ENCODE assay signal across 9 mouse cellular contexts in genomic region chr15:84803685-84804084, GRCm38 (mm10). TPM values are rescaled to one million over a fixed set of nuclear protein-coding genes. Genes with fewer than 3 reads are reported as not detected.
A peak's percentile ranks its signal among the peaks of the same experiment; 100 is the strongest.
DNase-seq lines count a peak whose midpoint lies in the region; TF ChIP-seq lines count a peak whose summit lies in the region.
"Had no signal": no experiment of that assay in that cellular context is flagged by ENCODE, and none has a peak within 500 bp of the region (broad histone marks: within the 10 kb centered on the region; RNA-seq: fewer than 3 reads in every experiment).

No protein-coding gene starts in this region.

- H3K4me3 ChIP-seq in testis, adult 2 months (ENCODE audit: control insufficient read depth, low read depth, low read length): no peak overlapping the region
- H3K4me3 ChIP-seq: heart, embryonic 15.5 days had no signal

- no peaks in the 10 kb centered on the region for H3K36me3 ChIP-seq in testis, adult 2 months (ENCODE audit: control insufficient read depth, insufficient read depth, low read length)
- H3K36me3 ChIP-seq: heart, embryonic 15.5 days had no signal

- peak; percentile 45 to 83 for DNase-seq in heart, adult 18-20 months
- no peak for DNase-seq in heart, postnatal 25 days (ENCODE audit: low spot score)
- peak; percentile 62 for DNase-seq in CD4-positive, CD25-positive, alpha-beta regulatory T cell, adult 2 months (ENCODE audit: low read depth, low spot score)
- peak; percentile 83 for DNase-seq in brain, adult 2 months (ENCODE audit: low read depth, low spot score)
- DNase-seq in frontal cortex, postnatal 25 days (ENCODE audit: low spot score in 2 of 2): peak; percentile 48 to 54
- peak; percentile 24 for DNase-seq in layer of hippocampus, adult 9-10 months (ENCODE audit: low spot score)
- peak; percentile 35 to 58 for DNase-seq in lung, postnatal 4 days

- H3K27ac ChIP-seq in testis, adult 2 months (ENCODE audit: control insufficient read depth, insufficient read depth, low read depth, low read length): no peak overlapping the region
- H3K27ac ChIP-seq: heart, embryonic 15.5 days had no signal

- no peak for TF ChIP-seq POLR2A in testis, adult 2 months (IDR thresholded peaks at IDR 0.05; ENCODE audit: control insufficient read depth, low read depth, low read length)

- intact Hi-C loops in heart, postnatal 25 days (cut with DNase I): loop anchor here (1.0 kb wide), 1 partner anchor 88 kb away; no protein-coding TSS in a partner anchor

- no peaks in the 10 kb centered on the region for H3K4me1 ChIP-seq in testis, adult 2 months (ENCODE audit: control insufficient read depth, insufficient read depth, low read length)
- H3K4me1 ChIP-seq: heart, embryonic 15.5 days had no signal

- TF ChIP-seq CTCF in testis, adult 2 months (IDR thresholded peaks at IDR 0.05; ENCODE audit: control insufficient read depth, insufficient read depth, insufficient replicate concordance, low read depth, low read length): peak; percentile 72; the same call in 1 of the 2 replicates

- no peaks in the 10 kb centered on the region for H3K27me3 ChIP-seq in testis, adult 2 months (ENCODE audit: control insufficient read depth, insufficient read depth, low read length)
- H3K27me3 ChIP-seq: heart, embryonic 15.5 days had no signal

RNA-seq across cellular contexts. Expression of gene Phf21b, which starts 52.2 kb away (rescaled TPM):
- 1 to 10 TPM in 1 of 2 experiments, under 1 TPM in 1; 0.92 to 1.9 TPM for total RNA-seq in heart, adult 18-20 months (2021)
- total RNA-seq in heart, postnatal 25 days (2021): 1 to 10 TPM; 1.7 to 2.4 TPM
- 4.4 and 5.6 TPM in 2 replicates for polyA plus RNA-seq in testis, adult 2 months (2012; rRNA removed)
